Mouse (Mus musculus): ENCODE results near the gene Dusp15. TPM values are rescaled to one million over a fixed set of nuclear protein-coding genes. Genes with fewer than 3 reads are reported as not detected.

The Dusp15 gene
- polyA plus RNA-seq, 1 experiment, result 0.21 TPM

DNA sequence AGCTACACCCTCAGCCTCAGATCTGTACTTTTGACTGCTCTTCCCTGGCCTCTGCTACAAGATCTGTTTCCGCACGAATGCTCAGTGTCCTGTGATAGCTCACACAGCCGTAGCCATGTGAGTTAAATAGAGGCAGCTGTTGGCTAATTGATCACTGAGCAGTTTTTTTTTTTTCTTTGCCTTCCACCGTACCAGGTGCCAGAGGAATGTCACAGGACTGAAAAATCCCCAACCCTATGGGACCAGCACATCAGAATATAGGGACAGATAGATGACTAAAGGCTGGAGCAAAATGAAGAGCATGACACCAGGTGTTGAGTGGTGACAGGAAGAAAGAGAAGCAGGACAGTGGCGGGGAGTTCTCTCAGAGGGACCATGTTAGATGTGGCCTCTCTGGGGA, 35.4 kb downstream of the Dusp15 start:
- no peak overlapping the region for H3K27ac ChIP-seq (ENCODE audit: insufficient read depth, low read length)
- no peak overlapping the region for H3K4me3 ChIP-seq (ENCODE audit: extremely low read depth, insufficient read depth, insufficient read length)
- peaks cover 4% of the 10 kb centered on the region; the same call in 1 of the 2 replicates for H3K27me3 ChIP-seq (ENCODE audit: control insufficient read depth, insufficient read depth, low read length)
- no peaks in the 10 kb centered on the region for H3K36me3 ChIP-seq (ENCODE audit: control insufficient read depth, insufficient read depth, low read length)
- no peak for DNase-seq (ENCODE audit: low read depth in 1 of 2, low spot score in 2 of 2)
- TF ChIP-seq POLR2A (IDR thresholded peaks at IDR 0.05; ENCODE audit: low read depth, low read length), result no peak
- TF ChIP-seq CTCF (IDR thresholded peaks at IDR 0.05; ENCODE audit: extremely low read depth, insufficient read depth, insufficient read length, insufficient replicate concordance), result no peak
- H3K4me1 ChIP-seq (ENCODE audit: control insufficient read depth, insufficient read depth, insufficient read length), result peaks cover 2% of the 10 kb centered on the region; the same call in 1 of the 2 replicates
- WGBS, result 65% methylated on average over 5 of the region's 5 CpGs

DNA sequence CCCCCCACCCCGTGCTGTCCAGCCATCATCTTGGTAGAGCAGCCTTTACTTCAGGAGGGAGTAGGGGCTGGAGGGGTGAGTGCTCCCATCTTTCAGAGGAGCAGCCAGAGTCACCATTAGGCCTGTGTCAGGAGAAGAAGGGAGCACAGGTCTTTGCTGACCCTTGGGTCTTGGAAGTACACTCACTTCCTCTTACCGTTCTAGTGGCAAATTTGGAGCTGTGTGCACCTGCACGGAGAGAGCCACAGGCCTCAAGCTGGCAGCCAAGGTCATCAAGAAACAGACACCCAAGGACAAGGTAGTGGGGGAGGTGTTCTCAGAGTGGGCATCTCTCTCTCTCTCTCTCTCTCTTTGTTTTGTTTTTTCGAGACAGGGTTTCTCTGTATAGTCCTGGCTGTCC, 36.0 kb downstream of the Dusp15 start:
- DNase-seq (ENCODE audit: low read depth in 1 of 2, low spot score in 2 of 2), result no peak
- H3K27ac ChIP-seq (ENCODE audit: insufficient read depth, low read length), result no peak overlapping the region
- 29% methylated on average over 4 of the region's 4 CpGs for WGBS
- H3K27me3 ChIP-seq (ENCODE audit: control insufficient read depth, insufficient read depth, low read length), result peaks cover 4% of the 10 kb centered on the region; the same call in 1 of the 2 replicates
- H3K36me3 ChIP-seq (ENCODE audit: control insufficient read depth, insufficient read depth, low read length), result no peaks in the 10 kb centered on the region
- TF ChIP-seq CTCF (IDR thresholded peaks at IDR 0.05; ENCODE audit: extremely low read depth, insufficient read depth, insufficient read length, insufficient replicate concordance), result no peak
- H3K4me3 ChIP-seq (ENCODE audit: extremely low read depth, insufficient read depth, insufficient read length), result no peak overlapping the region
- peaks cover 2% of the 10 kb centered on the region; the same call in 1 of the 2 replicates for H3K4me1 ChIP-seq (ENCODE audit: control insufficient read depth, insufficient read depth, insufficient read length)

DNA sequence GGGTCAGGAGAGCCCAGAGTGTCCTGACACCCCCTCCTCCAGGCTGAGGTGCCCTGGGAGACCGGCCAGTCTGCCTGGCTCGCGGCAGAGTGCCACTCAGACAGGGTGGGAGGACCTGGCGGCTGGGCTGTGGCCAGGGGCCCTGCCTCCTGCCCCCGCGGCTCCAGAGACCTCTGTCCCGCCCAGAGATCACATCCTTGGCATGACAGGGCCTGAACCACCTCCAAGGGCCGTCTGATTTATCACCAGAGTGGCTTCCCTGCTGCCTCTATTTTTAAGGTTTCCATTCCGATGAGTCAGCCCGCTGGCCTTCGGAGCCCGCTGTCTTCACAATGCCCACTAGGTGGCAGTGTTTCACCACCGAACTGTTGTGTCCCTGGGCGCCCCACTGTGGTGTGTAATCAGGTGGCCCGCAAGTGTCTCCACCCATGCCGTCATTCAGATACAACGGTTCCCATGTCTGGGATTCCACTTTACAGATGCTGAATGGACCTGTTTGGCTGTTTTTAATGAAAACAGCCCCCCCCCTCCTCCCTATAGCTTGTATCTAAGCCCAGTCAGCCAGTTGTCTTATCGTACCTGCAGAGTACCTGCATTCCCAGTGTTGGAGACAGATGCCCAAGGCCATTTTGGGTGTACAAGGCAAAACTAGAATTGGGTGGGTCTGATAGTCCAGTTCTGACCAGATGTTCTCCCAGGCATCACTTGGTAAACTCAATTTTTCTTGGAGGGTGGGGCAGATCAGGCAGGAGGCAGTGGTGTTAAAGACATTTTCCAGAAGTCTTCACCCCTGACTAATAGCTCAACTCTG, 37.0 kb downstream of the Dusp15 start:
- Histone ChIP-seq H3K27me3 (ENCODE audit: control insufficient read depth, insufficient read depth, low read length) (peaks cover 4% of the 10 kb centered on the region; the same call in 1 of the 2 replicates), H3K4me3 (ENCODE audit: extremely low read depth, insufficient read depth, insufficient read length) (no peak overlapping the region), H3K27ac (ENCODE audit: insufficient read depth, low read length) (no peak overlapping the region), H3K36me3 (ENCODE audit: control insufficient read depth, insufficient read depth, low read length) (no peaks in the 10 kb centered on the region), H3K4me1 (ENCODE audit: control insufficient read depth, insufficient read depth, insufficient read length) (peaks cover 2% of the 10 kb centered on the region; the same call in 1 of the 2 replicates)
- 3% methylated on average over 18 of the region's 18 CpGs for WGBS
- TF ChIP-seq POLR2A (IDR thresholded peaks at IDR 0.05; ENCODE audit: low read depth, low read length), result no peak
- TF ChIP-seq CTCF (IDR thresholded peaks at IDR 0.05; ENCODE audit: extremely low read depth, insufficient read depth, insufficient read length, insufficient replicate concordance), result peak; percentile 85
- peak; percentile 40 to 61 for DNase-seq (ENCODE audit: low read depth in 1 of 2, low spot score in 2 of 2)

DNA sequence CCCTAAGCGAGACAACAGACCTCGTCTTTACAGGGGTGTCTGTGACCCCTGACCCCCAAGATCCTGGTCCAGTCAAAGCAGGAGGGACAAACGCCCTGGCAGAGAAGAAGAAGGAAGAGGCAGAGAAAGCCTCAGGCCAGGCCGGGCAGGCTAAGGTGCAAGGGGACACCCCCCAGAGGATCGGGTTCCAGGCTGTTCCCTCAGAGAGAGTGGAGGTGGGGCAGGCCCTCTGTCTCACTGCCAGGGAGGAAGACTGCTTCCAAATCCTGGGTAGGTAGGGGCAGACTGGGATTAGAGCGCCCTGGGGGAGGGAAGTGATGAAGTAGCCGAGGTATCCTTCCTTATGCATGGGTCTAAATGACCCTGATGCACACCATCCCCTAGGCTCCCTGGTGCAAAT, 38.0 kb downstream of the Dusp15 start:
- TF ChIP-seq POLR2A (IDR thresholded peaks at IDR 0.05; ENCODE audit: low read depth, low read length) (no peak), CTCF (IDR thresholded peaks at IDR 0.05; ENCODE audit: extremely low read depth, insufficient read depth, insufficient read length, insufficient replicate concordance) (no peak)
- Histone ChIP-seq H3K27me3 (ENCODE audit: control insufficient read depth, insufficient read depth, low read length) (peaks cover 4% of the 10 kb centered on the region; the same call in 1 of the 2 replicates), H3K27ac (ENCODE audit: insufficient read depth, low read length) (no peak overlapping the region), H3K36me3 (ENCODE audit: control insufficient read depth, insufficient read depth, low read length) (no peaks in the 10 kb centered on the region), H3K4me3 (ENCODE audit: extremely low read depth, insufficient read depth, insufficient read length) (no peak overlapping the region), H3K4me1 (ENCODE audit: control insufficient read depth, insufficient read depth, insufficient read length) (peaks cover 2% of the 10 kb centered on the region; the same call in 1 of the 2 replicates)
- WGBS, result 49% methylated on average over 7 of the region's 7 CpGs
- DNase-seq (ENCODE audit: low read depth in 1 of 2, low spot score in 2 of 2), result no peak

DNA sequence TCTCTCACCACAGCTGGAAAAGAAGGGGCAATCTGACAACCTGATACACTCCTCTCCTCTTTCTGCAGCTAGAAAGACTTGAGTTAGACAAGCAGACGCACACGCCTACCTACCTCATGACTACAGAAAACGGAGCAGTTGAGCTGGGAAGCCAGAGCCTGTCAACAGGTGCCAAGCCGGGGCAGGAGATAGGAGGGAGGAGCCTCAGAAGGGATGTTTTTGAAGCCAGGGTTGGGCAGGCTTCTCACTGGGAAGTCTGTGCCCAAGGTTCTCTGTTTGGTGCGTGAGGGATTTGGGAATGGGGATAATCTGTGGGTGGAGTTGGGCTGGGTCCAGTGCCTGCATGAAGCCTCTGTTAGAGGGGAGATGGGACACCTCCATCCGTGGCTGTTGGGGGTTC, 40.1 kb downstream of the Dusp15 start:
- Histone ChIP-seq H3K4me1 (ENCODE audit: control insufficient read depth, insufficient read depth, insufficient read length) (peaks cover 10% of the 10 kb centered on the region; the same call in 1 of the 2 replicates), H3K27me3 (ENCODE audit: control insufficient read depth, insufficient read depth, low read length) (peaks cover 4% of the 10 kb centered on the region; the same call in 1 of the 2 replicates), H3K27ac (ENCODE audit: insufficient read depth, low read length) (no peak overlapping the region), H3K4me3 (ENCODE audit: extremely low read depth, insufficient read depth, insufficient read length) (no peak overlapping the region), H3K36me3 (ENCODE audit: control insufficient read depth, insufficient read depth, low read length) (no peaks in the 10 kb centered on the region)
- DNase-seq (ENCODE audit: low read depth in 1 of 2, low spot score in 2 of 2), result no peak
- 50% methylated on average over 6 of the region's 6 CpGs for WGBS
- TF ChIP-seq CTCF (IDR thresholded peaks at IDR 0.05; ENCODE audit: extremely low read depth, insufficient read depth, insufficient read length, insufficient replicate concordance) (no peak), POLR2A (IDR thresholded peaks at IDR 0.05; ENCODE audit: low read depth, low read length) (no peak)

DNA sequence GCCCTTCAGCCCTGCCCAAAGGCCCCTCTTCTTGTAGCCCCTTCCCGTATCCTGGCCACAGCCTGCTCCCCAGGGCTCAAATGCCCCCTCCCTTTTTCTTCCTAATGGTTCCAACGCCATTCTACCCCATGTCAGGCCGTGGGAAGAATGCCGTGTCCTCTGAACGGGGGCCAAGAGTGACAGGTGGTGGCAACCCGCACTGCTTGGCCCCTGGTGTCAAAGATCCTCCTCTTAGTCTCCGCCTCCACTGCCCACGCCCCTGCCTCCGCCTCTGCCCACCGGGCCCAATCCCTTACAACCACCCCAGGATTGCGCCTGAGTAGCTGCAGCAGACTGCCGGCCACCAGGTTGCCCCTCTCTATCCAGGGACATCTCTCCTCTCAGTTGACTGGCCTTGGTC, 40.5 kb downstream of the Dusp15 start, which contains the start of gene Mylk2:
TSS of gene Mylk2 (plus strand) at position 322 of the 400 bp plus-strand sequence.
- TF ChIP-seq CTCF (IDR thresholded peaks at IDR 0.05; ENCODE audit: extremely low read depth, insufficient read depth, insufficient read length, insufficient replicate concordance), result no peak
- TF ChIP-seq POLR2A (IDR thresholded peaks at IDR 0.05; ENCODE audit: low read depth, low read length), result no peak
- Histone ChIP-seq H3K27me3 (ENCODE audit: control insufficient read depth, insufficient read depth, low read length) (peaks cover 4% of the 10 kb centered on the region; the same call in 1 of the 2 replicates), H3K27ac (ENCODE audit: insufficient read depth, low read length) (no peak within 1 kb of the TSS), H3K4me1 (ENCODE audit: control insufficient read depth, insufficient read depth, insufficient read length) (peaks cover 13% of the 10 kb centered on the region; the same call in 1 of the 2 replicates), H3K4me3 (ENCODE audit: extremely low read depth, insufficient read depth, insufficient read length) (no peak within 1 kb of the TSS), H3K36me3 (ENCODE audit: control insufficient read depth, insufficient read depth, low read length) (no peaks in the 10 kb centered on the region)
- DNase-seq (ENCODE audit: low read depth in 1 of 2, low spot score in 2 of 2), result no peak
- 41% methylated on average over 12 of the region's 12 CpGs for WGBS

DNA sequence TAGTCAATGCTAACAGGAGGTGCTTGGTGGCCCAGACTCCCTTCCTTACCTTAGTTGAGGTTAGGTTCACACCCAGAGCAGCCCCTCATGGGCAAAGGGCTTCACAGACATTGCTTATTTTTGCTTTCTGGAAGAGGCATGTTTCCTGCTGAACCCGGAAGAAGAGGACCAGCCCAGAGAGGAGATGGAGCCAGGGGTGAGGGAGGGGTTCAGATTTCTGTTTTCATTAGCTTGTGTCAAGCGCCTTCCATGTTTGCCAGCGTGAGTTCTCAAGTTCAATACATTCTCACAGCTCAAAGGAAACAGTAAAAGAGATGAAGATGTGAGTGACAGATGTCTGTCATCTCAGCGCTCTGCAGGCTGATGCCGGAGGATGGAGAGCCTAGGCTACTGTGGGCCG, 41.6 kb downstream of the Dusp15 start:
- TF ChIP-seq POLR2A (IDR thresholded peaks at IDR 0.05; ENCODE audit: low read depth, low read length) (no peak), CTCF (IDR thresholded peaks at IDR 0.05; ENCODE audit: extremely low read depth, insufficient read depth, insufficient read length, insufficient replicate concordance) (no peak)
- no peak for DNase-seq (ENCODE audit: low read depth in 1 of 2, low spot score in 2 of 2)
- 84% methylated on average over 6 of the region's 6 CpGs for WGBS
- no peak overlapping the region for H3K27ac ChIP-seq (ENCODE audit: insufficient read depth, low read length)
- H3K4me3 ChIP-seq (ENCODE audit: extremely low read depth, insufficient read depth, insufficient read length), result no peak overlapping the region
- peaks cover 13% of the 10 kb centered on the region; the same call in 1 of the 2 replicates for H3K4me1 ChIP-seq (ENCODE audit: control insufficient read depth, insufficient read depth, insufficient read length)
- peaks cover 4% of the 10 kb centered on the region; the same call in 1 of the 2 replicates for H3K27me3 ChIP-seq (ENCODE audit: control insufficient read depth, insufficient read depth, low read length)
- no peaks in the 10 kb centered on the region for H3K36me3 ChIP-seq (ENCODE audit: control insufficient read depth, insufficient read depth, low read length)

Data from spleen, adult 2 months (tissue).